Mouse (Mus musculus): ENCODE data around the gene Nhlh1.

Nhlh1 gene

GRCm38 (mm10) chr1:172025201-172025904 lies 32.0 kb downstream of the Nhlh1 start:
- TF ChIP-seq NANOG (IDR thresholded peaks at IDR 0.05; ENCODE audit: borderline replicate concordance, low read length) (no peak), CTCF (conservative IDR thresholded peaks at IDR 0.05; ENCODE audit: low read length) (no peak), POU5F1 (IDR thresholded peaks at IDR 0.05; ENCODE audit: borderline replicate concordance, low read length) (no peak)
- Histone ChIP-seq H3K27me3 (ENCODE audit: insufficient read depth, low read length) (peaks cover 24% of the 10 kb centered on the region), H3K36me3 (ENCODE audit: insufficient read depth, low read length) (no peaks in the 10 kb centered on the region; the same call in 1 of the 2 replicates), H3K9me3 (ENCODE audit: low read length) (no peaks in the 10 kb centered on the region), H3K4me1 (replicated peaks; ENCODE audit: low read depth, low read length) (peaks cover 66% of the 10 kb centered on the region), H3K4me3 (replicated peaks; ENCODE audit: low read length) (0 out of 2 replicates have a peak overlapping the region, but pooled peaks have one; percentile 17)

- Histone ChIP-seq H3K4me1 (replicated peaks; ENCODE audit: low read depth, low read length) (peaks cover 76% of the 10 kb centered on the region), H3K27me3 (ENCODE audit: insufficient read depth, low read length) (peaks cover 15% of the 10 kb centered on the region), H3K9me3 (ENCODE audit: low read length) (no peaks in the 10 kb centered on the region), H3K4me3 (replicated peaks; ENCODE audit: low read length) (peak overlapping the region; percentile 41), H3K36me3 (ENCODE audit: insufficient read depth, low read length) (no peaks in the 10 kb centered on the region; the same call in 1 of the 2 replicates)
- no peak for TF ChIP-seq POU5F1 (IDR thresholded peaks at IDR 0.05; ENCODE audit: borderline replicate concordance, low read length)
- no peak for TF ChIP-seq NANOG (IDR thresholded peaks at IDR 0.05; ENCODE audit: borderline replicate concordance, low read length)
- no peak for TF ChIP-seq CTCF (conservative IDR thresholded peaks at IDR 0.05; ENCODE audit: low read length)
These were observed 33.1 kb downstream of the Nhlh1 start for GRCm38 (mm10) chr1:172024140-172024895.

GRCm38 (mm10) chr1:172019863-172020521 lies 37.4 kb downstream of the Nhlh1 start:
- TF ChIP-seq NANOG (IDR thresholded peaks at IDR 0.05; ENCODE audit: borderline replicate concordance, low read length) (no peak), CTCF (conservative IDR thresholded peaks at IDR 0.05; ENCODE audit: low read length) (no peak), POU5F1 (IDR thresholded peaks at IDR 0.05; ENCODE audit: borderline replicate concordance, low read length) (no peak)
- H3K36me3 ChIP-seq (ENCODE audit: insufficient read depth, low read length), result peaks cover 11% of the 10 kb centered on the region
- H3K4me3 ChIP-seq (replicated peaks; ENCODE audit: low read length), result no peak overlapping the region
- no peaks in the 10 kb centered on the region for H3K27me3 ChIP-seq (ENCODE audit: insufficient read depth, low read length)
- H3K9me3 ChIP-seq (ENCODE audit: low read length), result no peaks in the 10 kb centered on the region
- peaks cover 93% of the 10 kb centered on the region for H3K4me1 ChIP-seq (replicated peaks; ENCODE audit: low read depth, low read length)

GRCm38 (mm10) chr1:172019339-172019738 lies 38.0 kb downstream of the Nhlh1 start:
- no peaks in the 10 kb centered on the region for H3K9me3 ChIP-seq (ENCODE audit: low read length)
- H3K36me3 ChIP-seq (ENCODE audit: insufficient read depth, low read length), result peaks cover 11% of the 10 kb centered on the region
- H3K4me3 ChIP-seq (replicated peaks; ENCODE audit: low read length), result no peak overlapping the region
- peaks cover 93% of the 10 kb centered on the region for H3K4me1 ChIP-seq (replicated peaks; ENCODE audit: low read depth, low read length)
- no peaks in the 10 kb centered on the region for H3K27me3 ChIP-seq (ENCODE audit: insufficient read depth, low read length)
- TF ChIP-seq CTCF (conservative IDR thresholded peaks at IDR 0.05; ENCODE audit: low read length), result no peak
- no peak for TF ChIP-seq POU5F1 (IDR thresholded peaks at IDR 0.05; ENCODE audit: borderline replicate concordance, low read length)
- TF ChIP-seq NANOG (IDR thresholded peaks at IDR 0.05; ENCODE audit: borderline replicate concordance, low read length), result no peak

GRCm38 (mm10) chr1:172018336-172019311 lies 38.7 kb downstream of the Nhlh1 start:
- Histone ChIP-seq H3K9me3 (ENCODE audit: low read length) (no peaks in the 10 kb centered on the region), H3K4me1 (replicated peaks; ENCODE audit: low read depth, low read length) (peaks cover 93% of the 10 kb centered on the region), H3K27me3 (ENCODE audit: insufficient read depth, low read length) (0 out of 2 replicates have a peak, but pooled peaks cover 6% of the 10 kb centered on the region), H3K4me3 (replicated peaks; ENCODE audit: low read length) (no peak overlapping the region), H3K36me3 (ENCODE audit: insufficient read depth, low read length) (peaks cover 11% of the 10 kb centered on the region)
- TF ChIP-seq NANOG (IDR thresholded peaks at IDR 0.05; ENCODE audit: borderline replicate concordance, low read length), result no peak
- no peak for TF ChIP-seq CTCF (conservative IDR thresholded peaks at IDR 0.05; ENCODE audit: low read length)
- TF ChIP-seq POU5F1 (IDR thresholded peaks at IDR 0.05; ENCODE audit: borderline replicate concordance, low read length), result no peak

- H3K9me3 ChIP-seq (ENCODE audit: low read length), result no peaks in the 10 kb centered on the region
- peaks cover 18% of the 10 kb centered on the region for H3K36me3 ChIP-seq (ENCODE audit: insufficient read depth, low read length)
- TF ChIP-seq NANOG (IDR thresholded peaks at IDR 0.05; ENCODE audit: borderline replicate concordance, low read length), result no peak
- TF ChIP-seq POU5F1 (IDR thresholded peaks at IDR 0.05; ENCODE audit: borderline replicate concordance, low read length), result no peak
- TF ChIP-seq CTCF (conservative IDR thresholded peaks at IDR 0.05; ENCODE audit: low read length), result no peak
- H3K4me1 ChIP-seq (replicated peaks; ENCODE audit: low read depth, low read length), result peaks cover 94% of the 10 kb centered on the region
- peaks cover 14% of the 10 kb centered on the region for H3K27me3 ChIP-seq (ENCODE audit: insufficient read depth, low read length)
- no peak overlapping the region for H3K4me3 ChIP-seq (replicated peaks; ENCODE audit: low read length)
These were observed 39.8 kb downstream of the Nhlh1 start for GRCm38 (mm10) chr1:172017517-172018070.

Measured in E14TG2a.4 (cell line).